Mouse (Mus musculus): ENCODE measurements around the gene Lamp3.

- TF ChIP-seq CTCF (IDR thresholded peaks at IDR 0.05; ENCODE audit: low read depth, low read length) (no peak), GATA1 (IDR thresholded peaks at IDR 0.05; ENCODE audit: borderline replicate concordance, low read length) (no peak), TAL1 (conservative IDR thresholded peaks at IDR 0.05; ENCODE audit: low read depth, low read length) (no peak), POLR2AphosphoS5 (IDR thresholded peaks at IDR 0.05; ENCODE audit: insufficient replicate concordance, low read depth, low read length) (no peak)
These were observed 76.4 kb downstream of the Lamp3 start, which contains the start of gene Olfr171 for GRCm38 (mm10) chr16:19629816-19630215.
